Comparison of ENCODE assay signal across 19 mouse cellular contexts in the genomic region with DNA sequence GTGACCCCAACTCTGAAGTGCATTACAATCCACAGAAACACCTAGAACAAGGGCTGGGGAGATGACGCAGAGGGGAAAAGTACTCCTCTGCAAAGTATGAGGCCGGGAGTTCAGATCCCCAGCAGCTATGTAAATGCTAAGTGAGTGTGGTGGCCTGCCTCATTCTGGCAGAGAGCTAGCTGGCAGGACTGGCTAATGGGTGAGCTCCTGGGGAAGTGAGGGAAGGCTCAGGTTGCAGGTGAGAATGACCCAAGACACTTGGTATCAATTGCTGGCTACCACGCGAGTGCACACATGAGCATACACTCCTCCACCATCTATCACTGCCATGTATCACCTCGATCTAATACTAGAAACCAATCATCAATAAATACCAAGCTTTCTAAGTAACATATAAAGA.
"Had no signal": no experiment of that assay in that cellular context is flagged by ENCODE, and none has a peak within 500 bp of the region (broad histone marks: within the 10 kb centered on the region; RNA-seq: fewer than 3 reads in every experiment).

No protein-coding gene starts in this region.

- DNase-seq: lung, adult 18-20 months; lung, embryonic 14.5 days; lung, postnatal 10 days; lung, postnatal 4 days; midbrain, embryonic 14.5 days; retina, postnatal 1 day; right cerebral cortex, adult 18-20 months; right cerebral cortex, postnatal 25 days; right cerebral cortex, postnatal 4 days; thymus, adult 2 months; thymus, postnatal 25 days; thymus, postnatal 4 days had no signal

- H3K4me3 ChIP-seq: midbrain, embryonic 10.5 days; midbrain, embryonic 12.5 days; myocyte; neural tube, embryonic 13.5 days; neural tube, embryonic 15.5 days; stomach, embryonic 15.5 days had no signal

- H3K27ac ChIP-seq: midbrain, embryonic 10.5 days; midbrain, embryonic 12.5 days; neural tube, embryonic 13.5 days; neural tube, embryonic 15.5 days; stomach, embryonic 15.5 days; stomach, postnatal 0 days had no signal
